Mouse (Mus musculus): ENCODE measurements at regions not wholly inside any gene's neighbourhood (a gene's known extent, or its start where the extent isn't known, plus 50 kb on each side); places are given as distances from the start of the nearest gene placed in this dataset.

DNA sequence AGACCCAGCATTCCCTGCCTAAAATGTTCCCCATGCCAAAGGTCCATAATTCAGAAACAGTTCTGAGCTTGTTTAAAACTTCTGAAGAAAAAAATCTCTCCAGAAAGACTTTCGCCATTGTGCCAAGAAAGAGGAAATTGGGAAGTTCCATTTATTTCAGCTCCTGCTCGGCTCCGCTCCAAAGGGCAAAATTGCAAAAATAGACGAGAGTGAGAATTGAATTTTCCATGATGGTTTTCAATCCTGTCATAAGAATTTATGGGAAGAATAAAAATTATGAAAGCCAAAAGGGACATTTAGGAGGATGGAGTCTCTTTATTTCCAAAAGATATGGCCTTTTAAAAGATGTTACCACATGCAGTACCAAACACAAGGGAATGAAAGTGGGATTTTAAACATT, 222.5 kb upstream of the Jmjd1c start:
- TF ChIP-seq CTCF (IDR thresholded peaks at IDR 0.05; ENCODE audit: insufficient read depth, low read length) (no peak), POLR2A (IDR thresholded peaks at IDR 0.05; ENCODE audit: borderline replicate concordance, extremely low read depth, low read depth, low read length) (no peak)

Data from lung, adult 2 months (tissue).